Mouse (Mus musculus) Patski (cell line): Measurements from ENCODE around the gene Gm29609. TPM values are rescaled to one million over a fixed set of nuclear protein-coding genes. Genes with fewer than 3 reads are reported as not detected.
"Not testable (repeated sequence)": the region's sequence is repeated elsewhere in the genome, so short reads cannot be mapped to it uniquely, and the experiment has no call there.

Experiments
- ATAC-seq: fragments of 100-300 bp; one replicate; pipeline ENCODE4 v1.8.0; 2021
- CTCF ChIA-PET: fragments of 350-600 bp; sonication (Branson Sonifier 250); formaldehyde crosslinking; loops from one replicate; lab custom pipeline; 2022; ENCODE audit warnings: inconsistent platforms; lab: Charles Lee
- POLR2A ChIA-PET: fragments of 350-600 bp; sonication (Branson Sonifier 250); formaldehyde crosslinking; loops from one replicate; lab custom pipeline; 2022; ENCODE audit warnings: antibody characterized with exemption, inconsistent platforms; lab: Charles Lee
- DNase-seq: peaks from one replicate; pipeline ENCODE4 v3.0.0-alpha.2; 2011; ENCODE audit warnings: low read depth, low spot score
- H3K27me3 ChIP-seq: fragments of 371-371 bp; one replicate; pipeline ENCODE4 v1.5.1; 2021
- CTCF ChIP-seq: fragments of 100-300 bp; IDR thresholded peaks from one replicate; pipeline ENCODE4 v1.5.1; 2021
- in situ Hi-C: fragments of 300-500 bp; cut with MboI; formaldehyde crosslinking; loops from 3 replicates; pipeline ENCODE4 v1.11.1; 2018; ENCODE audit warnings: low pct_unique_long_range_greater_than_20kb, mixed read lengths
- polyA plus RNA-seq: library from polyadenylated mRNA; unstranded; gene quantifications from one replicate; pipeline ENCODE4 v1.2.3, GENCODE M21; 2021

The Gm29609 gene
- polyA plus RNA-seq, 1 experiment from 2014 or later = 3.9 TPM

DNA sequence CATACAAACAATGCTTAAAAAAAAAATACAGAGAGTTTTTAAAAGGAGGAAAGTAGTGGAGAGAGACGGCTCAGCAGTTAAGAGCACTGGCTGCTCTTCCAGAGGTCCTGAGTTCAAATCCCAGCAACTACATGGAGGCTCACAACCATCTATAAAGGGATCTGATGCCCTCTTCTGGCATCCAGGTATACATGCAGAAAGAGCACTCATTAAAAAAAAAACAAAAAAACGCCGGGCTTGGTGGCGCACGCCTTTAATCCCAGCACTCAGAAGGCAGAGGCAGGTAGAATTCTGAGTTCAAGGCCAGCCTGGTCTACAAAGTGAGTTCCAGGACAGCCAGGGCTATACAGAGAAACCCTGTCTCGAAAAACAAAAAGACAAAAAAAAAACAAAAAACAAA is 36.8 kb upstream of the Gm29609 start:
- POLR2A ChIA-PET, H3K27me3 ChIP-seq, DNase-seq, ATAC-seq: not testable (repeated sequence)
- CTCF ChIA-PET = interaction anchor here (0.9 to 1.2 kb wide), 2 partner anchors 12 to 14 kb away, joined by 3 read pairs; partner anchors contain the start of gene Zfp513
- TF ChIP-seq CTCF = peak; percentile 35
- in situ Hi-C loops = loop anchor here (10.0 kb wide), 1 partner anchor 108 kb away; no protein-coding TSS in a partner anchor

- H3K27me3 ChIP-seq = no peaks in the 10 kb centered on the region
- POLR2A ChIA-PET = no interaction called here
- in situ Hi-C loops = no loop called here
- CTCF ChIA-PET = interaction anchor here (0.9 kb wide), 1 partner anchor 12 kb away, joined by 3 read pairs; no protein-coding TSS in a partner anchor
- ATAC-seq = no peak
- no peak for DNase-seq
- no peak for TF ChIP-seq CTCF
Observed at GRCm38 (mm10) chr5:31204421-31204820, 24.7 kb upstream of the Gm29609 start.

DNA sequence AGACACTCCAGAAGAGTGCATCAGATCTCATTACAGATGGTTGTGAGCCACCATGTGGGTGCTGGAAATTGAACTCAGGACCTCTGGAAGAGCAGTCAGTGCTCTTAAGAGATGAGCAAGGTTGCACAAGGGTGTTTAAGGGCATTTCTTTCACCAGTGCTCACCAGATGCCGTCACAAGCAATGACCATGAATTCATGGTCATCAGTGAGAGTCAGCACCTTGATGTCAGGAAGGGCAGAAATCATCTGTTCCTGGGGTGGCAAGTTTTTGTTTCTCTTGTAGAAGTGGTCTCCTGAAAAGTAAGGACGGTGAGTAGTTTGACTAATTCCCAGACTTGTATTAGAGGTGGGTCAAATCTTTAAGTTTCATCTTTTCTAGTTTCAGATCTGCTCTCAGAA is 24.2 kb upstream of the Gm29609 start:
- POLR2A ChIA-PET = no interaction called here
- no peaks in the 10 kb centered on the region for H3K27me3 ChIP-seq
- ATAC-seq (no peak), DNase-seq (no peak)
- TF ChIP-seq CTCF = no peak
- CTCF ChIA-PET = interaction anchor here (0.9 kb wide), 2 partner anchors 12 kb away, joined by 3 read pairs; no protein-coding TSS in a partner anchor
- in situ Hi-C loops = no loop called here

DNA sequence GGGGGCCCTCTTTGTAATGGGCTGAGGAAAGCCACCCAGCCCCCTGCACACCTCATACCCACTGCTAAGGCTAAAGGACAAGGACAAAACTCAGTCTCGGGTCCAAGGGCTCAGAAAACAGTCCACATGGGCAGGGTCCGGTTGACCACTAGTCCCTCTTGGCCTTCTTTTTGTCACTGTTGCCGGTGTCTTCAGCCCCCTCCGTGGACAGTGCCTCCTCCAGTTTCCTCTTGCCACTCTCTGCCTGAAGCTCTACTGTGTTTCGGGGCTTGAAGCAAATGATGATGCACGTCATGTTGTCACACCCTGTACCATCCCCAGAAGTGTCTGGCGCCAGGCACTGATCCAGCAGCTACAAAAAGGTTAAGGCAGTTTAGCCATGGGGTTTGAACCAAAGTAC is 23.2 kb upstream of the Gm29609 start:
- no peak for DNase-seq
- TF ChIP-seq CTCF = no peak
- no peaks in the 10 kb centered on the region for H3K27me3 ChIP-seq
- POLR2A ChIA-PET = interaction anchor here (1.4 to 2.3 kb wide), 2 partner anchors 10 to 38 kb away, joined by 6 to 14 read pairs; partner anchors contain the start of genes Eif2b4, Gm9970, Nrbp1 and Snx17
- CTCF ChIA-PET = interaction anchor here (0.6 to 1.8 kb wide), 4 partner anchors 9 to 72 kb away, joined by 3 to 5 read pairs (median 4); partner anchors contain the start of genes Eif2b4 and Snx17
- ATAC-seq = no peak
- in situ Hi-C loops = no loop called here

DNA sequence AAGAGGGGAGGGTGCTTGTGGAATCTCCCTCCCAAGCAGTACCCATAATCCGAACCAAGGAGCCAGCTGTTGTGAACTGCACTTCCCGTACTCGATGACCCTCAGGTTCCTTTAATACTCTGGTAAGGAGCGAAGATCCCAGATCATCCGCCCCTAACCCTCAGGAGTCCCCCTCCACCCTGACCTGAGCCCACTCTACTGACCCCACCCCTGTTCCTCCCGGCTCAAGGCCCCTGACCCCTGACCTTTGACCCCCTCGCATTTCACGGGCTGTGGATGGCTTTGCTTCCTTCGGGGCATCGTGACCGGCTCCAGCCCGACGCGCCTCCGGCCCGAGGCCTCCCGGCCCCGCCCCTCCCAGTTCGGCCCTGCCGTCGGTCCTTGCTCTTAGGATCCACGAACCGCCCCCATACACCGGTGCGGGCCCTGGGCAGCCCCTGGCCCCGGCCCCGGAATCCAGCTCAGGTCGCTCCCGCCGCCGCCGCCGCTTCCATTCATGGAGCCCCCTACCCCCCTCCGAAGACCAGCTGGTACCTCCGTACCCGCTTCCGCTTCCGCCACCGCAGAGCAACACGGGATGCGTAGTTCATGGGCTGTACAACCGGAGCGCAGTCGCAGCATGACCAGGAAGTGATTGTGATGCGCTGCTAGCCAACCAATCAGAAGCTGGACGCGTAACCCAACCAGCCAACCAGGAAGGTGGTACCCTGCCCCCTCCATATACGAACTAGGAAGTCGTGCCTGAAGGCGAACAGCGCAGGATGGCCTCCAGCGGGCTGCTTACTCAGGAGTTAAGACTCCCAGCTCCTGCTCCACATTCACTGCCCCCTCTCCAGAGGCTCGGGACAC is 22.3 kb upstream of the Gm29609 start, which contains the start of gene Zfp513:
TSS of gene Zfp513 (minus strand) at position 562 of the 849 bp plus-strand sequence.
- TF ChIP-seq CTCF = no peak
- ATAC-seq = peak; percentile 88
- ChIA-PET CTCF (interaction anchor here (1.0 to 1.8 kb wide), 3 partner anchors 8 to 16 kb away, joined by 3 to 5 read pairs (median 5); partner anchors contain the start of genes Eif2b4 and Snx17), POLR2A (interaction anchor here (0.5 to 3.3 kb wide), 7 partner anchors 9 to 125 kb away, joined by 3 to 14 read pairs (median 3); partner anchors contain the start of genes Eif2b4, Gm29609, Gm9970 and Gtf3c2)
- H3K27me3 ChIP-seq = no peaks in the 10 kb centered on the region
- DNase-seq = peak; percentile 99
- in situ Hi-C loops = no loop called here

DNA sequence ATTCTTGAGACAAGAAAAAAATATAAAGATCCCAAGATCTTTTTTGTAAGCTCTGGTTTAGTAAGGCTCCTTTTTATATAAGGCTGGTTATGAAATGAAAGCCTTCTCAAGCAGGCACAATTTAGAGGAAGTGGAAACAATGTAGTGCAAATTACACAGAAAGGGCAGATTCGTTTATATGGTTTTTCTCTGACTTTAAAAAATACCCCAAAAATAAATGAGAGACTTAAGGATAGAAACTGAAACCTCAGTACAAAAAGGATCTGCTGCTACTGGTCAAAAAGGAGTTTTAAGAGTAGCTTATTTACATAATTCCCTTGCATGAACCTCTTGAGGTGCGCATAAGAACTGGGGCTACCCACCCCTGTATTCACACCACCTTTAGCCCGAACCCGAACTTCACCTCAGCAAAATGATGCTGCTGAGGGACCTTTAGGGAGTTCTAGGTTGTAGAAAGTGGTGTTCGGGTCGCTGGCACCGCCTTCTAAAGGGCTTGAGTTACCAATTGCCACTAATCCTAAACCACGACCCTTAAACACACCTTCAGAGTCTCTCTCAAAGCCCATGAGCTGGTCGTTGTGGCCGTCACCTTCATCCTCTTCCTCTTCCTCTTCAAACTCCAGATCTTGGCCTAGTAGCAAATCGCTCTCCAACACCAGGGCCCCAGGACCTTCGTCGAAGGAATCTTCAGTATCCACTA is 21.5 kb upstream of the Gm29609 start:
- no peak for TF ChIP-seq CTCF
- in situ Hi-C loops = no loop called here
- no peak for ATAC-seq
- H3K27me3 ChIP-seq = no peaks in the 10 kb centered on the region
- ChIA-PET POLR2A (interaction anchor here (0.6 to 3.3 kb wide), 6 partner anchors 8 to 94 kb away, joined by 3 to 14 read pairs (median 4); partner anchors contain the start of genes Eif2b4, Fndc4, Gm29609 and Gm9970), CTCF (interaction anchor here (0.6 to 1.8 kb wide), 2 partner anchors 8 to 17 kb away, joined by 3 to 5 read pairs; partner anchors contain the start of genes Eif2b4 and Snx17)
- no peak for DNase-seq

GRCm38 (mm10) chr5:31200327-31200768 is 20.6 kb upstream of the Gm29609 start:
- ChIA-PET CTCF (interaction anchor here (0.6 kb wide), 1 partner anchor 19 kb away, joined by 3 read pairs; no protein-coding TSS in a partner anchor), POLR2A (interaction anchor here (0.6 to 3.3 kb wide), 5 partner anchors 13 to 95 kb away, joined by 3 to 12 read pairs (median 3); partner anchors contain the start of genes Fndc4, Gm29609, Gm9970 and Gtf3c2)
- TF ChIP-seq CTCF = no peak
- DNase-seq (no peak), ATAC-seq (no peak)
- H3K27me3 ChIP-seq = no peaks in the 10 kb centered on the region
- in situ Hi-C loops = no loop called here

DNA sequence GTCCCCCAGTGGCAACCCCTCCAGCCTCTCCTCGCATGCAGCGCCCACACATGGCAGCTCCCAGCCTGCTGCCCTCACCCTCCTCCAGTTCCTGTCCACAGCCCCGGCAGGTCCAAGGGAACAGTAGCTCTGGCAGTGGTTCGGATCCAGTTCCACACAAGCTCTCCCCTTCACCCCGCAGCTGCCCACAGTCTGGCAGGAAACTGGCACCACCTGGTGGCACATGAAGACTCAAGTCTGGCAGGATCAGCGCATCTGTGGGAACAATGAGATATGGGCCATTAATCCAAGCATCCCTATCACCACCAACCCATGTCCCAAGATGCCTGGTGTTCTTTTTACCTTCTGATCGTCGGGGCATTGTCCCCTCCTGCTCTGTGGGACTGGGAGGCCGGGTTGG is 20.2 kb upstream of the Gm29609 start:
- ChIA-PET POLR2A (interaction anchor here (1.5 to 3.3 kb wide), 2 partner anchors 12 to 20 kb away, joined by 3 to 12 read pairs; partner anchors contain the start of genes Gm29609 and Gtf3c2), CTCF (interaction anchor here (0.6 kb wide), 1 partner anchor 19 kb away, joined by 3 read pairs; no protein-coding TSS in a partner anchor)
- TF ChIP-seq CTCF = no peak
- no peaks in the 10 kb centered on the region for H3K27me3 ChIP-seq
- ATAC-seq (no peak), DNase-seq (no peak)
- in situ Hi-C loops = no loop called here

DNA sequence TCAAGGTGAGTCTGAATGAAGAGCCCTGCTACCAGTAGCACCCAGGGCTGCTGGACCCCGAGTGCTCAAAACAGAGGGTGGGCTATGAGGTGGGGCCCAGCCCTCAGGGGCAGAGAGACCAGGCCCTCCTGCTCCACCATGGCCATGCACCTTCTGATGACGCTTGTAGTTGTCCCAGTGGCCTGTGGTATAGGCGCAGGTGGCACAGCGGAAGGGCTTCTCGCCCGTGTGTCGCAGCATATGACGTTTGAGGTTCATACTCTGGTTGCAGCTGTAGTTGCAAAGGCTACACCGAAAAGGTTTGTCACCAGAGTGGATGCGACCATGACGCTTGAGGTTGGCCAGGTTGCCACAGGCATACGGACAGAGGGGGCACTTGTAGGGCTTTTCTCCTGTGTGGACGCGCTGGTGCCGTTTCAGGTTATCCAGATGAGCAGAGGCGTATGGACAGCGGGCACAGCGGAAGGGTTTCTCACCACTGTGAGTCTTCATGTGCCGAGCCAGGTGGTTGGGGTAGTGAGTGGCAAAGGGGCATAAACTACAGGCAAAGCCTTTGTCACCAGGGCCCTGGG is 19.7 kb upstream of the Gm29609 start:
- in situ Hi-C loops = no loop called here
- TF ChIP-seq CTCF = no peak
- DNase-seq (no peak), ATAC-seq (no peak)
- POLR2A ChIA-PET = interaction anchor here (1.5 to 3.3 kb wide), 2 partner anchors 12 to 19 kb away, joined by 3 to 12 read pairs; partner anchors contain the start of genes Gm29609 and Gtf3c2
- H3K27me3 ChIP-seq = no peaks in the 10 kb centered on the region
- CTCF ChIA-PET = no interaction called here
